Mouse (Mus musculus) lung, postnatal 25 days (tissue): ENCODE measurements at regions not wholly inside any gene's neighbourhood (a gene's known extent, or its start where the extent isn't known, plus 50 kb on each side); places are given as distances from the start of the nearest gene placed in this dataset.

ENCODE experiments used
- DNase-seq: peaks from one replicate; pipeline ENCODE4 v3.0.0; 2022; ENCODE audit warnings: low spot score

DNA sequence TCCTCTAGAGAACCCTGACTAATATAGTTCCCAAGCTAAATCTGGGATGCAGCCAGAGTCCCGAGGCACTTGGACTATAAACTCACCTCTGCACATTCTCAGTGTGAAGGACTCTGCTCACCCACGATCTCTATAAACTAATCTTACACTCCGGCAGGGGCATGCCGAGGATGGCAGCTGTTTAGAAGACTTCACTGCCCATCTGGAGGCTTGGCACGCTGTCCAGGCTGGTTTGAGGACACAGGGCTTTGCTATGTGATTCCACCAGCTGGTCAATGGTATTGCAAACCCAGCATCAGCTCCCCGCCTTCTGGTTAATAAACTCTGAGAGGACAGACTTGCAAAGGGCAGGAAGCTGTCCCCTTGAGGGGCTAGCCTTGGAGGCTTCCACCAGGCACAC is 153.3 kb upstream of the Irx3 start:
- DNase-seq, result no peak

- DNase-seq, result no peak
Measured at GRCm38 (mm10) chr8:91952981-91953380, 151.1 kb upstream of the Irx3 start.

DNA sequence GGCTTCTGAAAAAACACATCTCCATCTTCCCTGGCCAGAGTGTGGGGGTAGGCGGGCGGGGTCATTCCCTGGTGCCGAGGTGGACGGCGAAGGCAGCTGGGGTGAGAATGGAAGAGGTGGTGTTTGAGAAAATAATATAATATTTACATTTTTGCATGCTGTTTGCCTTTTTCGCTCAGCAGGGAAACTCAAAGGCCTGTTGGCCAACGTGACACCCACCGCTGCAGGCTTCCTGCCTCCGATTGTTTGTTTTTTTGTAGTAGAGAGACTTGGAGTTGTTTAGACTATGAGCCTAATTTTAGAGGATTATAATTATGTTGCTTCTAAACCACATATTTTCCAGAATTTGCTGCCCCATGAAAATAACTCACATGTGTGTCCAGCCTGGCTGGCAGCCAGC is 147.2 kb upstream of the Irx3 start:
- DNase-seq, result no peak

DNA sequence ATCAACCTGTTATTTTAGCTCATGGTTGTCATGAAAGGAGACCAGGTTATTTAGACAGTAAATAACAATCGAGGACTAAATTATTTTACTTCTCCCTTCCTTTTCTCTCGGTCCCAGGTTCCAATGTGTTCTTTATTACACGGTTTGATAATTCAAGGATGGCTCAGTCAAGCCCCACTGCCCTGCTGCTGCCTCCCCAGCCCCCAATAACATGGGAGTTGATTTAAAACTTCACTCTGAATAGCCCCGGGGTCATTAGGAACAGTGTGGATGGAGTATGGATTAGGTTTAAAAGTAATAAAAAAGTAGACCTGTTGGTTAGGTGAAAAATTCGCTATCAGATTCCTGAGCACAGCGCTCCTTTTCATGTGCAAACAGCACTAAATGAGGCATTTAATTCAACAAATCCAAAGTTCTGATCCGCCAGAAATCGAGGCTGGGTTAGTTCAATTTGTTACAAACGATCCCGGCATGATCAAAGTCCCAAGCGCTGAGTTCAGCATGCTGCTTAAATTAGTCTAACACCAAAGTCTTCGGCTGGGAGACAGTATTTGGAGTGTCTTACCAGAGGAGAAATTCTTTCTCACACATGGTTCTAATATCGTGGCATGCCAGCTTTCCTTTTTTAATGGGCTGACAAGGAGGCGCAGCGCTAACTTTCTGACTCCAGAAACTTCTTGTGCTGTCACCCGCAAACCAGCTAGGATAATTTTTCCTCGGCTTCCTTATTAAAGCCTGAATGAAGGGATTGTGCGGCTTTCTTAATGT is 146.5 kb upstream of the Irx3 start:
- DNase-seq, result no peak

GRCm38 (mm10) chr8:91941005-91941404 is 139.1 kb upstream of the Irx3 start:
- no peak for DNase-seq

GRCm38 (mm10) chr8:91937227-91937626 is 135.4 kb upstream of the Irx3 start:
- no peak for DNase-seq

- DNase-seq, result no peak
Measured at GRCm38 (mm10) chr8:91930520-91930919, 128.7 kb upstream of the Irx3 start.

DNA sequence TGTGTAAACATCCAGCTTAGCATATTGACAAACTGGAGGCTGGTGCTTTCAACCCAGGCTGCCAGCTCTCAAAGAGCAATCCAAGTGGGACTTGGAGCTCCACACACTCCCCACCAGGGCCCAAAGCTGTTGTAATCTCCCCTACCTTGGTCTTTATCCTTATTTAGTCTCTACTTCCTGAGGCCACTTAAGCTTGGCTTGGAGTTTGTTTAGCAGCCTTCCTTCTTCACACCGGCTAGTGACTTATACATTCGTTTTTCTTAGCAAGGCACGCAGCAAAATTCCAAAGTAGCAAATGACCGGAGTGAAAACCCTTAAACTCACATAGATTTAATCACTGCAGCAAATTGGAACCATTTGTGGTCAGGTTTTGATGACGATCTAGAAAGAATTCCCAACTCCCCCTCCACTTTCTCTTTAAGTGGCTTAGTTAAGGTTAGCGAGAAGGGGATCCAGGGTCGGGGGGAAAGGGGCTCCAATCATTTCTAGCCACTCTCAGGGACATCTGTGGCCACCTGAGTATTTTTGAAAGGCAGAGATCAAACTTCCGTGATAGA is 124.2 kb upstream of the Irx3 start:
- no peak for DNase-seq

DNA sequence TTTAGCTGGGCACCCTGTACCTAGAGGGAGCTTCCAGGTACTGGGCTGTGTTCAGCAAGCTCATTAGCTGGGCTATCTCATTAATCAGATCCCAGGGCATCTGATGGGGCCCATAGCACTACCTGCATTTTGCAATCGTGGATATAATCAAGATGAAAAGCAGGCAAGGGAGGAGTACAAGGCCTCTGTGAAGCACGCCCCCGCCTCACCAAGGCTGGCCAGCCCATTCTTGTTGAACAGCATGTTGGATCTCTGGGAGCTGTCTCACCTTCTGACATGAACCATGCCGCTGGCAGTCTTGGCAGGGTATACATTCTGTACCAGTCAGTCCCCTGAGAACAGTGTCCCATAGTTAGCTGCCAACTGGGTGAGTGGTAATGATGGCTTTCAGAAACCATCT is 122.3 kb upstream of the Irx3 start:
- no peak for DNase-seq

- no peak for DNase-seq
Measured at GRCm38 (mm10) chr8:91922211-91922874, 120.5 kb upstream of the Irx3 start.

DNA sequence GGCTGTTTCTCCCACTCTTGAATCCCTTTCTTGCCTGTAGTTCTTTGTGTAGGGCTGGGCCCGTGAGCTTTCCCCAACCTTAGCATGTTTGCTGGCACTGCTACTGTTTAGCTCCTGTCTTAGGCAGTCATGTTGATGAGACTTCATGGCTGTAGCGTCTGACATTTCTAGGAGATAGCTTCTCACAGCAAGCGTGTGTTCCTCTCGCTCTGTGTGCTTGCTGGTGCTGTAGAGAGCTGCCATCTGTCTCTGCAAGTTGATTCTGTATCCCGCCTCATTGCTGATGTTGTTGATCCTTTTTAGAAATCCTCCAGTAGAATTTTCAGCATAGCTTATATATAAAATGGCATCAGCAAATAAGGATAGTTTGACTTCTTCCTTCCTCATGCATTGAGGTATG is 116.0 kb upstream of the Irx3 start:
- DNase-seq, result no peak

DNA sequence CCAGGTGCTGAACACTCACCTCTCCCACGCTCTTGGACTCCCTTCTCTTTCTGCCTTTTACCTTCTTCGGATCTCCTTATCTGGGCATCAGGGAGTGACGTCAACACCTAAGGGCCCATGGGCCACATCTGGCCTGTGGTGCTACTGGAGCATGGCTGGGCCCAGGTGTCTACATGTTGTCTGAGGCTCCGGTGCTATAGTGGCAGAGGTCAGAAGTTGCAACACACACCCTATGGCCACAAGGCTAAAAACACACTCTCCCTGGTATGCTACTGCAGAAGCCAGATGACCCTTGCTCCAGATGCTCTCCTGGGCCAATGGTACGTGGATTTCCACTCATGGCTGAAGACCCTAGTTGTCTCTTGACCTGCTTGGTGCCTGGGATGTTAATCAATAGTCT is 112.1 kb upstream of the Irx3 start:
- DNase-seq, result no peak

DNA sequence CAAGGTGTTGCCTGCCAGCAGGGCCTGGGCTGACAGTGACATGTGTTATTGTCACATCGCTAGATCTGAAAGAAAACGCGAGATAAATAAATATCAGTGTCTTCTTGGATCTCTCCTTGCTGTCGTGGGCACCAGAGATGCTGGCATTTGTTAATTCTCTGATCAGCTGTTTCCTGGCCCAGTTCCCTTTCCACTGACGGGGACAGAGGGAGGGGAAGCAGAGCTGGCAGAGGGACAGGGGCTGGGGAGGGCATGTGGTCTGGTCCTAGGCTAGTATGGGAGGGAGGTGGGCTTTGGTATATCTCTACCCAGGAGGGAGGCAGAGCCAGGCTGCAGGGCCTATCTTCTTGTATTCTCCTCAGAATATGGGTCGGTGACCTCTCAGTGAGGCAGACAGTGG is 111.3 kb upstream of the Irx3 start:
- no peak for DNase-seq

DNA sequence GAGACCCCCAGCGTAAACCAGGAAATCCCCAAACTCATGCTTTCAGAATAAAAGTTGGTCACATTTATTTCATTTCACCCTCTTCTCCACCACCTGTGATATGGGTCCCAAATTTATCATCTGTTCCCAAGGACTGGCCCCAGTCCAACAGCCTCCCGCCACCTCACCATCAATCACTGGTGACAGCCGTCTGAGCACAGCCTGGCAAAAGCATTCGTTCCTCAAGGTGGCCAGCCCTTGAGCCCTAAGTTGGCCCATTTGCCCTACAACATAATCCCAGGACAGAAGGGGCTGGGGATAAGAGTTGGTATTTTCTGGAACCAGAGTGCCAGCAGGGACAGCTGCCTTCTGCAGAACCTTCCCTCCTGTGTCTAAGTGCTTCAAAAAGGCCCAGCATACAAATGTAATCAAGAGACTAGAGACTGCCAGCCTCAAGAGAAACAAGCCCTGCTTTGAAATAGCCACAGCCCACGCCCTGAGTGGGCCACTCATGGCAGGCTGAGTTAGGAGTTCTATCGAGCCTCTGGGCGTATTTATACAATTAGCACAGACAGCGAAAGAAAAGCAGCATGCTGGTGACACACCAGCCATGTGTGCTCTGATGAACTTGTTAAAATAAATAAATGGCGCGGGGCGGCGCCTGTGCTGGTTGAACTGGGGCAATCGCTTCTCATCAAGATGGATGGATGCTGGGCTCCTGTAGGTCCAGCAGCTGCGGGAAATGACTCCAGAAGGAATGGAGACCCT is 107.9 kb upstream of the Irx3 start:
- DNase-seq, result no peak

DNA sequence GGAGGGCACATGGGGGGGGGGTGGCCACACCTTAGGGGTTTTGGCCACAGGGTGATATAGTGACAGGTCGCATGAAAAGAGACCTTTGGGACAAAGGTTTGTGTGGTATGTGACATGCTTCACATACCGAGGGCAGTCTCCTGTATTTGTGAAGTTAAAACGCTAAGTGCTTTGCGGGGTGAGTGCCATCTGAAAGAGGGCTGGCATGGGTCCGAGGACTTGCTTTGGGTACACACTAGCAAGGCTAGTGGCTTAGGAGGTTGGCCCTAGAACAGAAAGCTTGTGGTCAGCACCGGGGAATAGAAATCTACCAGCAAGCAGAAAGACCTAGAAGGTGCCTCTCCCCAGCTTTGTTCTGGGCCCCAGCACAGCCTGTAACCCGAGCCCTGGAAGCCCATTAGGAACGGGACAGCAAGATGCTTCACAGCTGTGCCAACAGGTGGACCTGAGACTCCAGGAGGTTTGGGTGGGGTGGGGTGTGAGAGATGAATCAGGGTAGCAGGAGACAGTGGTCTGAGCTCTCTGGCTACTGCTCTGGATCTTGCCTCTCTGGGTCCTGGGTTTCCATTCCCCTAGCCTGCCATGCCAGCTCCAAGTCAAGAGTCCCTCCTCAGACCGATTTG is 107.0 kb upstream of the Irx3 start:
- peak; percentile 41 for DNase-seq

DNA sequence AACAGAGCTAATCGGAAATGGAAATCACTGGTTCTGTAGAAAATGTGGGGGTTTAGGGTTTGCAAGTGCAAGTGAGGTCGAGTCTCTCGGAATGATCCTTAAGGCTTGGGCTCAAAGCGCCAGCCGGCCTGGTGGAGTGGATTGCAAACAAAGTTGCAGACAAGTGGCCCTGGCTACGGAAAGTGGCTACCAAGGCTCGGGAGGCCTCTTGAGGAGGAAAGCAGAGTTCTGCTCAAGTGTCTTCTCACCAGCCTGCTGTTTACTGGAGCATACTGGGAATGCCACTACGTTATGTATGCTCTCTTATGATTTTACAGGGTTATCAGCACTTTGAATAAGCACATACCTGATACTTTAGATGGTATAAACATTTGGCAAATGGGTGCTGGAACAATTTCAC is 105.3 kb upstream of the Irx3 start:
- DNase-seq, result peak; percentile 82

- no peak for DNase-seq
Measured at GRCm38 (mm10) chr8:91901525-91902281, 99.8 kb upstream of the Irx3 start.

DNA sequence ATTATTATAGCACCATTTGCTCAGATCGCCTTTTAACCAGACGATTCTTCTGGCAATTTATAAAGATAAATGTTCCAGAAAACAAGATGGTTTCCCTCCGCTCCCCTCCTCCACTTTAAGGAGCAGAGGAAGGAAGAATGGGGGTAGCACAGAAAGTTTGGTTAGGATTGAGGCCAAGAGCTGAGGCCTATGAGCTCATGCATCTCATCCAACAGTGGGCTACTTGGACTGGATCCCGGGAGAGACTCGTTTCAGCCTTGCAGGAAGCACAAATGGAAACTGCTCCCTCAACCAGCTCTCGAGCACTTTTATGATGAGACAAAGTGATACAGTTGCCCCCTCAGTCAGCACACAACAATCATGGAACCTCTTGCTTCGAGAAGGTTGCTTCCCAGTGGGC is 97.9 kb upstream of the Irx3 start:
- no peak for DNase-seq

DNA sequence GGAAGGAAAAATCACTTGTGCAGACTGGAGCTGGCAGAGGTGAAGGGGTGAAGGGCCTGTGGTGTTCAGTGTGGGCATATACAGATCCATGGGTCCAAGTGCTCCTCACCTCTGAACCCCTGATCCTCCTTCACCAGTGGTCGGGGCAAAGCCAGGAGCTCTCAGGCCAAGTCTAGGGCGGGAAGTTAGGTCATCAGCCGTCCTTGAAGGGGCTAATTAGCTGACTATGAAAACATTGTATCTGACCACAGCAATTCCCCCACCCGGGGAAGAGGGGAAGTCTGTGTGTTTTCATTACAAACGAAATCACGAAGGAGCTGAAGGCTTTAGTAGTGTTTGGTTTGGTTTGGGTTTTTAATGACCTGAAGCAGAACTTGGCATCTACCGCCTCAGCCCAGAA is 95.5 kb upstream of the Irx3 start:
- DNase-seq, result no peak

DNA sequence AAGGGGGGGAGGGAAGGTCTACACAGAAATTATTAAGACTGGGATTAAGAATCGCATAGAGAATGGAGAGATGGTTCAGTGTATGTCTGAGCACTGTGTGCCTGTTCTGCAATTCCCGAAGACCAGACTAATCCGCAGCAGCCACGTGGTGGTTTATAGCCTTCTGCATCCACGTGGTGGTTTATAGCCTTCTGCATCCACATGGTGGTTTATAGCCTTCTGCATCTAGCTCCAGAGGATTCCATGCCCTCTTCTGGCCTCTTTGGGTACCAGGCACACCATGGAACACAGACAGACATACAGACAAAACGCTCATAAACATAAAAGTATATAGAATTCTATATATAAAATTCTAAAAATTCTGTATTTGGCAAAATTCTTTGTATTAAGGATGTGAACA is 94.1 kb upstream of the Irx3 start:
- no peak for DNase-seq

DNA sequence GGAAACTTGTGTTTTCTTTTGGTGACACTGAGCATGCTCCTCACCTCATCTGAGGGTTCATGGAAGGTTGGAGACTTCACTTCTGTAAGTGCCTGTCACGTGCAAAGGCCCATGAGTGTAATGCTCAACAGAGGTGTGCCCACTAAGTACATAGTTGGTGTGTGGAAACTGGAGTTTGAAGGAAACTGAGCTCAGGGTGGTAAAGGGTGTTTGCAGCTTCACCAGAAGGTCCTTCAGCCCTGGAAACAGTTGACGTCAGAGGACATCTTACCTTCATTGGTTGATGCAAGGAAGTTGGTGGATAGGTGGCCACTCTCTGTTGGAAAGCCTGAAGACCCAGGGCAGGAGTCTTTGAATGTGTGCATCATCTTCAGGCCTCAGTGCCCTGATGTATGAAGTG is 83.0 kb upstream of the Irx3 start:
- peak; percentile 52 for DNase-seq

GRCm38 (mm10) chr8:91884325-91884724 is 82.5 kb upstream of the Irx3 start:
- DNase-seq, result no peak
